Mouse (Mus musculus): ENCODE results near the gene Cpne1. TPM values are rescaled to one million over a fixed set of nuclear protein-coding genes. Genes with fewer than 3 reads are reported as not detected.

Cpne1 gene
- total and polyA plus RNA-seq, 2 experiments from 2014 or later: 18.3 to 47.5 TPM

DNA sequence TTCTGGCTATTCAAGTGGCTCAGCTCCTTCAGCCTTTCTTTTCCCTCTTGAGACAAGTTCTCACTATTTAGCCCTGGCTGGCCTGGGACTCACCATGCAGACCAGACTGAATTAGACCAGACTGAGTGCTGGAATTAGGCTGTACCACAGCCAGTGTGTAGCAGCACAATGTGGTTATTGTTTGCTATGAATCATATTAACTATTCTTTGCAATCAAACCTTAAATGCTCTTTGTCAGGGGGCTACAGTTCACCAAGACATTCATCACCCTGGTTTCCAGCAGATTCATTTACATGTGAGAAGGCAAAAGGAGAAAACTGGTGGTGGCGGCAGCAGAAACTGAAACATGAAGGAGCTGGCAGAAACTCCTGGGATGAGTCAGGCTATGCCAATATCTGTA is 22.0 kb downstream of the Cpne1 start:
- TF ChIP-seq CTCF (IDR thresholded peaks at IDR 0.05; ENCODE audit: low read depth): no peak
- no peak for TF ChIP-seq EP300 (IDR thresholded peaks at IDR 0.05; ENCODE audit: low read depth)

GRCm38 (mm10) chr2:156087391-156088110 is 24.2 kb downstream of the Cpne1 start:
- ATAC-seq (ENCODE audit: insufficient read depth, low read depth): no peak
- Histone ChIP-seq H3K9me3 (replicated peaks; ENCODE audit: control insufficient read depth, low read length) (no peaks in the 10 kb centered on the region), H3K27me3 (ENCODE audit: control insufficient read depth, insufficient read depth, low read length) (no peaks in the 10 kb centered on the region), H3K36me3 (replicated peaks; ENCODE audit: control insufficient read depth, insufficient read depth, low read length) (no peaks in the 10 kb centered on the region), H3K9ac (replicated peaks; ENCODE audit: low read depth, low read length) (no peak overlapping the region), H3K27ac (ENCODE audit: low read depth) (no peak overlapping the region), H3K4me1 (ENCODE audit: control insufficient read depth, insufficient read depth) (0 out of 2 replicates have a peak, but pooled peaks cover 9% of the 10 kb centered on the region), H3K4me2 (ENCODE audit: low read depth, low read length) (no peak overlapping the region), H3K4me3 (ENCODE audit: low read depth, low read length) (no peak overlapping the region)
- 86% methylated on average over 7 of the region's 7 CpGs for WGBS
- TF ChIP-seq EP300 (IDR thresholded peaks at IDR 0.05; ENCODE audit: low read depth) (no peak), CTCF (IDR thresholded peaks at IDR 0.05; ENCODE audit: low read depth) (no peak)
- no peak for DNase-seq (ENCODE audit: low spot score)

More for the DNA sequence above, 22.0 kb downstream of the Cpne1 start:
- Histone ChIP-seq H3K4me2 (ENCODE audit: low read depth, low read length) (no peak overlapping the region), H3K27me3 (ENCODE audit: control insufficient read depth, insufficient read depth, low read length) (no peaks in the 10 kb centered on the region), H3K4me3 (ENCODE audit: low read depth, low read length) (no peak overlapping the region), H3K36me3 (replicated peaks; ENCODE audit: control insufficient read depth, insufficient read depth, low read length) (peaks cover 3% of the 10 kb centered on the region; the same call in 1 of the 2 replicates), H3K27ac (ENCODE audit: low read depth) (no peak overlapping the region), H3K9ac (replicated peaks; ENCODE audit: low read depth, low read length) (no peak overlapping the region), H3K9me3 (replicated peaks; ENCODE audit: control insufficient read depth, low read length) (no peaks in the 10 kb centered on the region), H3K4me1 (ENCODE audit: control insufficient read depth, insufficient read depth) (0 out of 2 replicates have a peak, but pooled peaks cover 9% of the 10 kb centered on the region)
- WGBS: 89% methylated on average over 1 of the region's 1 CpGs
- ATAC-seq (ENCODE audit: insufficient read depth, low read depth) (no peak), DNase-seq (ENCODE audit: low spot score) (no peak)

DNA sequence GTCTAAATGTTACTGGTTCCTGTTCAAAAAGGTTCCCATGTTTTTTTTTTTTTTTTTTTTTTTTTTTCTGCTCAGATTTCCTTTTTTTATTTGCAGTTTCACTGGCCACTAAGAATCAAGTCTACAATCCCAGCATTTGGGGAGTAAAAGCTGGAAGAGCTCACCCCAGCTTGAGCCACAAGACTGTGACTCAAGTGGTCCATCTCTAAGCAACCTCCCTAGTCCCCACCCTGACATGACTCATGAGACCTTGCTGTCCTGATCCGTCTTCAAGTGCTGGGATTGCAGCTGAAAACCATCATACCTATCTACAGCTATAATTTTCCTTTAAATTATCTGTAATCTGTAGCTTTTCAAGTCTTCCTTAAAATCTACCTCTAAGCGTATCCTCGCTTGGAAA is 27.2 kb downstream of the Cpne1 start:
- Histone ChIP-seq H3K27ac (ENCODE audit: low read depth) (no peak overlapping the region), H3K9ac (replicated peaks; ENCODE audit: low read depth, low read length) (no peak overlapping the region), H3K36me3 (replicated peaks; ENCODE audit: control insufficient read depth, insufficient read depth, low read length) (no peaks in the 10 kb centered on the region), H3K4me1 (ENCODE audit: control insufficient read depth, insufficient read depth) (0 out of 2 replicates have a peak, but pooled peaks cover 9% of the 10 kb centered on the region), H3K4me2 (ENCODE audit: low read depth, low read length) (no peak overlapping the region), H3K4me3 (ENCODE audit: low read depth, low read length) (no peak overlapping the region), H3K9me3 (replicated peaks; ENCODE audit: control insufficient read depth, low read length) (no peaks in the 10 kb centered on the region), H3K27me3 (ENCODE audit: control insufficient read depth, insufficient read depth, low read length) (no peaks in the 10 kb centered on the region)
- ATAC-seq (ENCODE audit: insufficient read depth, low read depth): no peak
- TF ChIP-seq CTCF (IDR thresholded peaks at IDR 0.05; ENCODE audit: low read depth): no peak
- 90% methylated on average over 3 of the region's 3 CpGs for WGBS
- DNase-seq (ENCODE audit: low spot score): no peak

GRCm38 (mm10) chr2:156080391-156080790 is 31.4 kb downstream of the Cpne1 start:
- Histone ChIP-seq H3K27ac (ENCODE audit: low read depth) (no peak overlapping the region), H3K9me3 (replicated peaks; ENCODE audit: control insufficient read depth, low read length) (no peaks in the 10 kb centered on the region), H3K4me3 (ENCODE audit: low read depth, low read length) (no peak overlapping the region), H3K27me3 (ENCODE audit: control insufficient read depth, insufficient read depth, low read length) (no peaks in the 10 kb centered on the region), H3K36me3 (replicated peaks; ENCODE audit: control insufficient read depth, insufficient read depth, low read length) (peaks cover 38% of the 10 kb centered on the region), H3K4me1 (ENCODE audit: control insufficient read depth, insufficient read depth) (no peaks in the 10 kb centered on the region), H3K9ac (replicated peaks; ENCODE audit: low read depth, low read length) (no peak overlapping the region), H3K4me2 (ENCODE audit: low read depth, low read length) (no peak overlapping the region)
- ATAC-seq (ENCODE audit: insufficient read depth, low read depth) (no peak), DNase-seq (ENCODE audit: low spot score) (no peak)
- 81% methylated on average over 7 of the region's 7 CpGs for WGBS
- no peak for TF ChIP-seq CTCF (IDR thresholded peaks at IDR 0.05; ENCODE audit: low read depth)
- TF ChIP-seq EP300 (IDR thresholded peaks at IDR 0.05; ENCODE audit: low read depth): no peak

GRCm38 (mm10) chr2:156079674-156080073 is 32.1 kb downstream of the Cpne1 start:
- Histone ChIP-seq H3K27ac (ENCODE audit: low read depth) (no peak overlapping the region), H3K9ac (replicated peaks; ENCODE audit: low read depth, low read length) (no peak overlapping the region), H3K9me3 (replicated peaks; ENCODE audit: control insufficient read depth, low read length) (no peaks in the 10 kb centered on the region), H3K4me1 (ENCODE audit: control insufficient read depth, insufficient read depth) (no peaks in the 10 kb centered on the region), H3K4me3 (ENCODE audit: low read depth, low read length) (no peak overlapping the region), H3K4me2 (ENCODE audit: low read depth, low read length) (no peak overlapping the region), H3K27me3 (ENCODE audit: control insufficient read depth, insufficient read depth, low read length) (no peaks in the 10 kb centered on the region), H3K36me3 (replicated peaks; ENCODE audit: control insufficient read depth, insufficient read depth, low read length) (peaks cover 45% of the 10 kb centered on the region)
- DNase-seq (ENCODE audit: low spot score) (peak; percentile 39), ATAC-seq (ENCODE audit: insufficient read depth, low read depth) (peak; percentile 53)
- TF ChIP-seq EP300 (IDR thresholded peaks at IDR 0.05; ENCODE audit: low read depth) (no peak), CTCF (IDR thresholded peaks at IDR 0.05; ENCODE audit: low read depth) (no peak)
- WGBS: 26% methylated on average over 4 of the region's 4 CpGs

GRCm38 (mm10) chr2:156079183-156079560 is 32.6 kb downstream of the Cpne1 start:
- ATAC-seq (ENCODE audit: insufficient read depth, low read depth) (no peak), DNase-seq (ENCODE audit: low spot score) (no peak)
- no peaks in the 10 kb centered on the region for H3K27me3 ChIP-seq (ENCODE audit: control insufficient read depth, insufficient read depth, low read length)
- peaks cover 50% of the 10 kb centered on the region for H3K36me3 ChIP-seq (replicated peaks; ENCODE audit: control insufficient read depth, insufficient read depth, low read length)
- no peak overlapping the region for H3K4me2 ChIP-seq (ENCODE audit: low read depth, low read length)
- no peaks in the 10 kb centered on the region for H3K4me1 ChIP-seq (ENCODE audit: control insufficient read depth, insufficient read depth)
- no peak overlapping the region for H3K4me3 ChIP-seq (ENCODE audit: low read depth, low read length)
- no peak for TF ChIP-seq EP300 (IDR thresholded peaks at IDR 0.05; ENCODE audit: low read depth)
- H3K9me3 ChIP-seq (replicated peaks; ENCODE audit: control insufficient read depth, low read length): no peaks in the 10 kb centered on the region
- no peak overlapping the region for H3K27ac ChIP-seq (ENCODE audit: low read depth)
- no peak overlapping the region for H3K9ac ChIP-seq (replicated peaks; ENCODE audit: low read depth, low read length)
- WGBS: 76% methylated on average over 8 of the region's 8 CpGs
